Mouse (Mus musculus): Measurements from ENCODE around the gene Larp7. TPM values are rescaled to one million over a fixed set of nuclear protein-coding genes. Genes with fewer than 3 reads are reported as not detected.
A peak's percentile ranks its signal among the peaks of the same experiment; 100 is the strongest.

Gene Larp7
- polyA plus RNA-seq, 1 experiment from 2014 or later, result 36.7 TPM

DNA sequence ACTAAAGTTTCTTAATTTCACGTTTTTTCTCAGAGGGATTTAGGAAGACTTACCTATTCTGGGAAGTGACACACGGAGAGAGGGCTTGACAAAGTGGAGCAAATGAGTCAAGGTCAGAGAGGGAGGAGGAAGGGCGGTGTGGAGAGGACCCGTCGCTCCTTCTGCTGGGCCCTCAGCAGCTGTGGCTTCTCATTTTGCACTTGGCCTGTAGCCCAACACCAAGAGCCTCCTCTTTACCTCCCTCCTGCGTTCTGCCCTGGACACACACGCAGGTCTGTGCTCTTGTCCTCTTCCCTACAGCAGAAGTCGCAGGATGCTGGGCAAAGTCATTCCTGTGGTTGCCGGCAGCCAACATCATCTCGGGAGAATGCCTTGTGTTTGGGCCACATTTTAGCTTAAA, 32.0 kb downstream of the Larp7 start:
- Histone ChIP-seq H3K36me3 (ENCODE audit: control insufficient read depth, insufficient read depth, low read length) (no peaks in the 10 kb centered on the region), H3K27me3 (replicated peaks; ENCODE audit: control insufficient read depth, insufficient read depth, low read length) (no peaks in the 10 kb centered on the region), H3K9ac (ENCODE audit: low read length) (no peak overlapping the region), H3K4me1 (ENCODE audit: control insufficient read depth, insufficient read depth, low read length) (no peaks in the 10 kb centered on the region), H3K27ac (ENCODE audit: low read depth, low read length) (no peak overlapping the region), H3K9me3 (replicated peaks; ENCODE audit: control insufficient read depth, low read length) (no peaks in the 10 kb centered on the region), H3K4me2 (ENCODE audit: low read length) (no peak overlapping the region), H3K4me3 (ENCODE audit: low read depth, low read length) (no peak overlapping the region)
- ATAC-seq (no peak), DNase-seq (ENCODE audit: low spot score) (no peak)
- 75% methylated on average over 10 of the region's 10 CpGs for WGBS

DNA sequence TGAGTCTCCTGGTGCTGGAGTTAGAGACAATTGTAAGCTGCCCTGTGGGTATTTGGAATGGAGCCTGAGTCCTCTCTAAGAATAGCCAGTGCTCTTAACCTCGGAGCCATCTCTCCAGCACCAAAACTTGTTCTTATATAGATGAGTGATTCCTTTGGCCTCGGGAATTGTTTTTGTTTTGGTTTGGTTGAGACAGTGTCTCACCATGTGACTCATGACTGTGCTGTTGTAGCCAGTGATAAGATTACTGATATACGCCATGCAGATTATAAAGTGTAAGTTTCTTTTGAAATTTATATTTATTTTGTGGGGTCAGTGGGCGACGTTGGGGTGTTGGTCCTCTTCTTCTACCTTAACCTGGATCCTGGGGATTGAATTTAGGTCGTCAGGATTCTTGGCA, 32.8 kb downstream of the Larp7 start:
- no peak for ATAC-seq
- WGBS, result 86% methylated on average over 6 of the region's 6 CpGs

DNA sequence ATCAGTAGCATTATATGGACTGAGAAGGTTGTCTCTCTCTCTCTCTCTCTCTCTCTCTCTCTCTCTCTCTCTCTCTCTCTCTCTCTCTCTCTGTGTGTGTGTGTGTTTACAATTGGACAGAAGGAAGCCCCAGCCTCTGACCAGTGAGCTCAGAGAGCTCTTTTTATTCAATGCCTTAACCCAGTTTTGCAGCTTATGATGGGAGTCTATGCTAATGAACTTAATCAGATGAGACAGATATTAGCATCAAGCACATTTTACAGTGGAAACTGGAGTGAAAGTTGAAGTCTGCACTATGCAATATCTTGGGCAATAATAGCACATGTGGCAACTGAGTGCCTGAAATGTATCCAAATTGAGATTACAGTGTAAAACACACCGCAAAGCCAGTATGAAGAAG, 37.9 kb downstream of the Larp7 start:
- Histone ChIP-seq H3K36me3 (ENCODE audit: control insufficient read depth, insufficient read depth, low read length) (no peaks in the 10 kb centered on the region), H3K4me2 (ENCODE audit: low read length) (no peak overlapping the region), H3K4me3 (ENCODE audit: low read depth, low read length) (no peak overlapping the region), H3K27ac (ENCODE audit: low read depth, low read length) (no peak overlapping the region), H3K4me1 (ENCODE audit: control insufficient read depth, insufficient read depth, low read length) (no peaks in the 10 kb centered on the region), H3K9ac (ENCODE audit: low read length) (no peak overlapping the region), H3K9me3 (replicated peaks; ENCODE audit: control insufficient read depth, low read length) (no peaks in the 10 kb centered on the region), H3K27me3 (replicated peaks; ENCODE audit: control insufficient read depth, insufficient read depth, low read length) (no peaks in the 10 kb centered on the region)
- no peak for DNase-seq (ENCODE audit: low spot score)
- WGBS, result 69% methylated on average over 1 of the region's 1 CpGs
- no peak for ATAC-seq

More for the DNA sequence above, 32.8 kb downstream of the Larp7 start:
- no peak overlapping the region for H3K4me2 ChIP-seq (ENCODE audit: low read length)
- H3K27ac ChIP-seq (ENCODE audit: low read depth, low read length), result no peak overlapping the region
- DNase-seq (ENCODE audit: low spot score), result no peak
- no peaks in the 10 kb centered on the region for H3K36me3 ChIP-seq (ENCODE audit: control insufficient read depth, insufficient read depth, low read length)
- no peak overlapping the region for H3K9ac ChIP-seq (ENCODE audit: low read length)
- no peaks in the 10 kb centered on the region for H3K4me1 ChIP-seq (ENCODE audit: control insufficient read depth, insufficient read depth, low read length)
- H3K9me3 ChIP-seq (replicated peaks; ENCODE audit: control insufficient read depth, low read length), result no peaks in the 10 kb centered on the region
- H3K27me3 ChIP-seq (replicated peaks; ENCODE audit: control insufficient read depth, insufficient read depth, low read length), result no peaks in the 10 kb centered on the region
- H3K4me3 ChIP-seq (ENCODE audit: low read depth, low read length), result no peak overlapping the region

- no peaks in the 10 kb centered on the region for H3K9me3 ChIP-seq (replicated peaks; ENCODE audit: control insufficient read depth, low read length)
- ATAC-seq (no peak), DNase-seq (ENCODE audit: low spot score) (no peak)
- no peaks in the 10 kb centered on the region for H3K36me3 ChIP-seq (ENCODE audit: control insufficient read depth, insufficient read depth, low read length)
- H3K4me2 ChIP-seq (ENCODE audit: low read length), result no peak overlapping the region
- WGBS, result 89% methylated on average over 2 of the region's 2 CpGs
- H3K9ac ChIP-seq (ENCODE audit: low read length), result no peak overlapping the region
- no peaks in the 10 kb centered on the region for H3K27me3 ChIP-seq (replicated peaks; ENCODE audit: control insufficient read depth, insufficient read depth, low read length)
- H3K4me3 ChIP-seq (ENCODE audit: low read depth, low read length), result no peak overlapping the region
- no peaks in the 10 kb centered on the region for H3K4me1 ChIP-seq (ENCODE audit: control insufficient read depth, insufficient read depth, low read length)
- no peak overlapping the region for H3K27ac ChIP-seq (ENCODE audit: low read depth, low read length)
Observed at GRCm38 (mm10) chr3:127513699-127514098, 39.5 kb downstream of the Larp7 start.

DNA sequence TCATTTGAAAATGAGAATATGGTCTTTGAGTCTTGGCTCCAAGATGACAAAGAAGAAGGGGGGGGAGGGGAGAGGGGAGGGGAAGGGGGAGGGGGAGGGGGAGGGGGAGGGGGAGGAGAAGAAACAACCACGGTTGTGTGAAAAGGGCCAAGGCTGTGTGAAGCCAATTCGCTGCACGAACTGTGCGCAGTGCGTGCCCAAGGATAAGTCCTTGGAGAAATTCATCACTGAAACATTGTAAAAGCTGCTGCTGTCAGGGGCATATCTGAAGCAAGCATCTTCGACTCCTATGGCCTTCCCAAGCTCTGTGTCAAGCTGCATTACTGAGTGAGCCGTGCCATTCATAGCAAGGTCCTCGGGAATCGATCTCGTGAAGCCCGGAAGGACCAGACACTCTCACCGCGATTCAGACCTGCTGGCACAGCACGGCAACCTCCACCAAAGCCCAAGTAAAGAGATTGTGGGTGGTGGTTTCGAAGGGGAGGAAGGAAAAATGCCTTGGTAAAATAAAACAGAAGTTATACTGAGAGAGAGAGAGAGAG, 40.3 kb downstream of the Larp7 start:
- H3K36me3 ChIP-seq (ENCODE audit: control insufficient read depth, insufficient read depth, low read length), result no peaks in the 10 kb centered on the region
- no peaks in the 10 kb centered on the region for H3K27me3 ChIP-seq (replicated peaks; ENCODE audit: control insufficient read depth, insufficient read depth, low read length)
- H3K27ac ChIP-seq (ENCODE audit: low read depth, low read length), result no peak overlapping the region
- 73% methylated on average over 15 of the region's 15 CpGs for WGBS
- H3K9ac ChIP-seq (ENCODE audit: low read length), result no peak overlapping the region
- no peak overlapping the region for H3K4me2 ChIP-seq (ENCODE audit: low read length)
- DNase-seq (ENCODE audit: low spot score) (no peak), ATAC-seq (no peak)
- H3K4me3 ChIP-seq (ENCODE audit: low read depth, low read length), result no peak overlapping the region
- no peaks in the 10 kb centered on the region for H3K9me3 ChIP-seq (replicated peaks; ENCODE audit: control insufficient read depth, low read length)
- no peaks in the 10 kb centered on the region for H3K4me1 ChIP-seq (ENCODE audit: control insufficient read depth, insufficient read depth, low read length)

DNA sequence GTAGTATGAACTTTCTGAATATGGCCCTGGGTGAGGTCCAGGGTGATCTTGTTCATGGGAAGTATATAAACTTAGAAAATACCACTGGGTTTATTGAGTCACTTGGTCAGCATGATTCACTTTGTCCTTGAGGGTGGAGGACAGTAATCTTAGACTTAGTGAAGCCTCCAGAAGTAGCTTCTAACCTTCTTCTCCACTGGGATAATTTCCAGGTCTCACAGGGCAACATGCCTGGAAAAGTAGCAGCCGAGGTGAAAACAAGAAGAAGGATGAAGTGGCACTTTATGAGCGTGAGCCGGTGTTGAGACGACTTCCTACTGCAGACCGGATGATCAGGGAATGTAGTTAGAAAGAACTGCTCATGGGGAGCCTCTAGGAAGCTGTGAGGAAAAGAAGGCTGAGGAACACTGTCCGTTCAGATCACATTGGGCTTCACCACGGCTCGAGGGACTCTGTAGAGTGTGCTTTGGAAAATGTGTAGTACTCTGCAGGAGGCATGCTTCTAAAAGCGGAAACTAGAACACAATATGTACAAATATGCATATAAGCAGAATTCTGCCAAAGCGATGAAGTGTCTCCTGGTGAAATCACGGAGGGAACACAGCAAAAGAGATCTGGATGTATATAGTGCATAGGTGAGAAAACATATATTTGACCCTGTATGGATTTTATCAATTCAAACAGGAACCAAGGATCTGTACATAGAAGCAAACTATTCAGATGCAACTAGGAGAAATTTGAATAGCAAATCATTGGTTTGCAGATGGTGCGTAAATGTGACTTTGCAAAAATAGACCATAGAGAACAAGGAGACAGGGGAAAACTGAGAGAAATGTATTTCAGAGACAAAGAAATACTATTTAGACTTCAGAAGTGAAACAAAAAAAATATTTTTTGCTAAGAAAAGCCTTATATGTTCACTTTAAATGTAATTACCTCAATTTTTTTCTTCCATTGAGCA, 41.1 kb downstream of the Larp7 start:
- Histone ChIP-seq H3K4me3 (ENCODE audit: low read depth, low read length) (no peak overlapping the region), H3K36me3 (ENCODE audit: control insufficient read depth, insufficient read depth, low read length) (no peaks in the 10 kb centered on the region), H3K9ac (ENCODE audit: low read length) (no peak overlapping the region), H3K27me3 (replicated peaks; ENCODE audit: control insufficient read depth, insufficient read depth, low read length) (no peaks in the 10 kb centered on the region), H3K4me2 (ENCODE audit: low read length) (no peak overlapping the region), H3K27ac (ENCODE audit: low read depth, low read length) (no peak overlapping the region), H3K4me1 (ENCODE audit: control insufficient read depth, insufficient read depth, low read length) (no peaks in the 10 kb centered on the region), H3K9me3 (replicated peaks; ENCODE audit: control insufficient read depth, low read length) (no peaks in the 10 kb centered on the region)
- no peak for DNase-seq (ENCODE audit: low spot score)
- 82% methylated on average over 12 of the region's 12 CpGs for WGBS
- ATAC-seq, result no peak

- no peaks in the 10 kb centered on the region for H3K4me1 ChIP-seq (ENCODE audit: control insufficient read depth, insufficient read depth, low read length)
- WGBS, result 59% methylated on average over 15 of the region's 15 CpGs
- peak; percentile 67 for ATAC-seq
- no peak overlapping the region for H3K4me3 ChIP-seq (ENCODE audit: low read depth, low read length)
- peak; percentile 42 for DNase-seq (ENCODE audit: low spot score)
- H3K9me3 ChIP-seq (replicated peaks; ENCODE audit: control insufficient read depth, low read length), result no peaks in the 10 kb centered on the region
- H3K27me3 ChIP-seq (replicated peaks; ENCODE audit: control insufficient read depth, insufficient read depth, low read length), result no peaks in the 10 kb centered on the region
- no peak overlapping the region for H3K4me2 ChIP-seq (ENCODE audit: low read length)
- H3K36me3 ChIP-seq (ENCODE audit: control insufficient read depth, insufficient read depth, low read length), result no peaks in the 10 kb centered on the region
- H3K9ac ChIP-seq (ENCODE audit: low read length), result no peak overlapping the region
- no peak overlapping the region for H3K27ac ChIP-seq (ENCODE audit: low read depth, low read length)
Observed at GRCm38 (mm10) chr3:127507878-127508783, 45.0 kb downstream of the Larp7 start.

DNA sequence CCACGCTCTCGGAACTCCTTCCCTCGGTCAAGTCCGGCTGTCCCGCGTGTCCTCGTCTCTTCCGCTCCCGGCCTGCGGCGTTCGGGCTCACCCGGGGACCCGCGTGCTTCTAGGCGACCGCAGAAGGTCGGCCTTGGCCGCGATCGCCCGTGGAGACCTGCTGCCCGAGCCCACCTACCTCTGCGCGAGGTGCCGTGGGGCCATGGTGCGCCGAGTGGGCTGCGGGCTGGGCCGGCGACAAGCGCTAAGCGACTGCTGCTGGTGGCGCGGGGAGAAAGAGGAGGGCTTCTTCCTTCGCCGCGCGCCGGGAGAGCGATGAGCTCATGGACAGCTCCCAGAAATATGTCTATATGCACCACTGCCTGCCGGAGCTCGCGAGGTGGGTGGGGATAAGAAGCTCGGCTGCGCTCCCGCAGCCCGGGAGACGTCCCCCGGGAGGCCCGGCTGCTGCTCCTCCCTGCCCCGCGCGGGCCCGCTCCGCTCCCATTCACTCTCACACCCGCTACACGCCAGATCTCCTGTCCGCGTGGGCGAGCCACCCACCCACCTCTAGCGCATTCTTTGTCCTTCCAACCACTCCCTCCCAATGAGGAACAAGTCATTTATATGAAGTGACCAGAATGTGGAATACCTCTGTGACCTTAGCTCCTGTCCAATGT, 54.3 kb downstream of the Larp7 start, which contains the start of gene Ank2:
TSS of gene Ank2 (minus strand) at position 609 of the 659 bp plus-strand sequence.
- WGBS, result under 1% methylated on average over 54 of the region's 62 CpGs
- peak within 1 kb of the TSS; percentile 61 for H3K4me3 ChIP-seq (ENCODE audit: low read depth, low read length)
- H3K27ac ChIP-seq (ENCODE audit: low read depth, low read length), result peak within 1 kb of the TSS; percentile 48; the same call in 1 of the 2 replicates
- H3K4me2 ChIP-seq (ENCODE audit: low read length), result peak within 1 kb of the TSS; percentile 99
- ATAC-seq, result peak; percentile 83
- peak within 1 kb of the TSS; percentile 92 for H3K9ac ChIP-seq (ENCODE audit: low read length)
- H3K4me1 ChIP-seq (ENCODE audit: control insufficient read depth, insufficient read depth, low read length), result peaks cover 6% of the 10 kb centered on the region; the same call in 1 of the 2 replicates
- H3K27me3 ChIP-seq (replicated peaks; ENCODE audit: control insufficient read depth, insufficient read depth, low read length), result no peaks in the 10 kb centered on the region; the same call in 1 of the 2 replicates
- no peaks in the 10 kb centered on the region for H3K9me3 ChIP-seq (replicated peaks; ENCODE audit: control insufficient read depth, low read length)
- H3K36me3 ChIP-seq (ENCODE audit: control insufficient read depth, insufficient read depth, low read length), result no peaks in the 10 kb centered on the region
- peak; percentile 75 for DNase-seq (ENCODE audit: low spot score)
